Mouse (Mus musculus) mesoderm, embryonic 11.5 days (tissue): ENCODE data around the gene Stard7.
"Not testable (repeated sequence)": the region's sequence is repeated elsewhere in the genome, so short reads cannot be mapped to it uniquely, and the experiment has no call there.

Source experiments
- DNase-seq: peaks from one replicate; pipeline ENCODE4 v3.0.0-alpha.2; 2012; ENCODE audit warnings: low read depth, low spot score

Gene Stard7

GRCm38 (mm10) chr2:127274590-127274989 lies 4.6 kb downstream of the Stard7 start:
- no peak for DNase-seq

- DNase-seq: no peak
Observed at GRCm38 (mm10) chr2:127275551-127276320, 5.7 kb downstream of the Stard7 start.

GRCm38 (mm10) chr2:127278162-127278561 lies 8.1 kb downstream of the Stard7 start:
- no peak for DNase-seq

GRCm38 (mm10) chr2:127292250-127292649 lies 22.2 kb downstream of the Stard7 start:
- no peak for DNase-seq

GRCm38 (mm10) chr2:127297001-127297805 lies 27.2 kb downstream of the Stard7 start:
- DNase-seq: no peak

GRCm38 (mm10) chr2:127298056-127298455 lies 28.0 kb downstream of the Stard7 start:
- no peak for DNase-seq

GRCm38 (mm10) chr2:127300701-127301100 lies 30.7 kb downstream of the Stard7 start:
- DNase-seq: no peak

- DNase-seq: no peak
Observed at GRCm38 (mm10) chr2:127301883-127302282, 31.9 kb downstream of the Stard7 start.

- DNase-seq: not testable (repeated sequence)
Observed at GRCm38 (mm10) chr2:127304192-127304591, 34.2 kb downstream of the Stard7 start.

GRCm38 (mm10) chr2:127304609-127305210 lies 34.7 kb downstream of the Stard7 start:
- no peak for DNase-seq

- no peak for DNase-seq
Observed at GRCm38 (mm10) chr2:127306123-127306522, 36.1 kb downstream of the Stard7 start.

- no peak for DNase-seq
Observed at GRCm38 (mm10) chr2:127307179-127307578, 37.2 kb downstream of the Stard7 start.

GRCm38 (mm10) chr2:127308660-127309059 lies 38.6 kb downstream of the Stard7 start:
- no peak for DNase-seq

GRCm38 (mm10) chr2:127310246-127310645 lies 40.2 kb downstream of the Stard7 start:
- DNase-seq: no peak

GRCm38 (mm10) chr2:127310685-127311084 lies 40.7 kb downstream of the Stard7 start:
- DNase-seq: no peak

GRCm38 (mm10) chr2:127311193-127311592 lies 41.2 kb downstream of the Stard7 start:
- no peak for DNase-seq

- DNase-seq: no peak
Observed at GRCm38 (mm10) chr2:127312801-127313200, 42.8 kb downstream of the Stard7 start.

GRCm38 (mm10) chr2:127313878-127314277 lies 43.9 kb downstream of the Stard7 start:
- no peak for DNase-seq

- DNase-seq: no peak
Observed at GRCm38 (mm10) chr2:127314467-127315154, 44.6 kb downstream of the Stard7 start.

GRCm38 (mm10) chr2:127315155-127315470 lies 45.1 kb downstream of the Stard7 start:
- no peak for DNase-seq

- DNase-seq: no peak
Observed at GRCm38 (mm10) chr2:127316431-127316830, 46.4 kb downstream of the Stard7 start.

- no peak for DNase-seq
Observed at GRCm38 (mm10) chr2:127318136-127318535, 48.1 kb downstream of the Stard7 start.
